Mouse (Mus musculus) erythroblast, adult 5-6 weeks (primary cell): ENCODE measurements around the gene Sema5b. TPM values are rescaled to one million over a fixed set of nuclear protein-coding genes. Genes with fewer than 3 reads are reported as not detected.
A peak's percentile ranks its signal among the peaks of the same experiment; 100 is the strongest.

ENCODE experiments used
- ATAC-seq: replicated peaks from 2 replicates; pipeline ENCODE4 v1.8.0; 2016; ENCODE audit warnings: moderate number of reproducible peaks, mild to moderate bottlenecking, moderate TSS enrichment, inconsistent platforms; ENCODE audit not compliant: poor library complexity, low FRiP score, severe bottlenecking
- total RNA-seq, 2 experiments: library from RNA; stranded (forward) in 1 of 2; stranded (reverse) in 1 of 2; fragments of 150-400 nt in 1 of 2; fragments of 200-764, 138-1000 nt in 1 of 2; gene quantifications; 2 replicates each; pipeline versions ENCODE4 v1.2.3 to v1.2.4; 2015 to 2017; ENCODE audit warnings: low replicate concordance in 2 of 2

Gene Sema5b
- total RNA-seq, 2 experiments from 2014 or later: not detected

- ATAC-seq: no peak
These were observed 47.0 kb downstream of the Sema5b start for GRCm38 (mm10) chr16:35587866-35588465.

- ATAC-seq: no peak
These were observed 47.8 kb downstream of the Sema5b start for GRCm38 (mm10) chr16:35588731-35589151.

DNA sequence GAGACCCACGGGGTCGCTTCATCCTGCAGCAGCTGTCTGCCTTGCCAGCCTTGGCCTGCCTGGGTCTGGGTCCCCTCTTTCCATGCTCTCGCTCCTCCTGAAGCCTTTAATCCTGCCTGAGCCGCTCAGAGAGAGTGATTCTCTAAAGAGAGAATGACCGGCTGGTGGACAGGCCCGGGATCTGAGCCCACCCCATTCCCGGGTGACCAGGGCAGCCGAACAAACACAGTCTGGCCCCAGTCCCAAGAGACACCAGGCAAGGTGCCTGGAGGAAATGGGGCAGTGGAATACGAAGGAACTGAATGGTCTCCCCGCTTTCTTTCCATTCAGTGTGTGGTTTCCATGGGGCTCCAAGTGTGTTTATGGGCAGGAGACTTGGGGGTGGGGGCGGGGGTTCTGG lies 50.8 kb downstream of the Sema5b start:
- no peak for ATAC-seq

GRCm38 (mm10) chr16:35592274-35593065 lies 51.5 kb downstream of the Sema5b start:
- no peak for ATAC-seq

DNA sequence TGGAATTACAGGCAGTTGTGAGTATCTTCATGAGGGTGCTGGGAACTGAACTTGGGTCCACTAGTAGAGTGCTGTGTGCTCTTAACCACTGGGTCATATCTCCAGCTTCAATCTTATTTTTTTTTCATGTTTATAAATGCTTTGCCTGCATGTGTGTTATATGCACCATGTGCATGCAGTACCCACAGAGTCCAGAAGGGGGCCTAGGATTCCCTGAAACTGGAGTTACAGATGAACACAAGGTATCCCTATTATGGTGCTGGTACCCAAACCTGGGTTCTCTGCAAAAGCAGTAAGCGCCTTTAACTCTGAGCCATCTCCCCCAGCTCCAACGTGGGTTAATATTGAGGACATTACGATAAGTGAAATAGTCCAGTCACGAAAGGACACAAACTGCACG lies 52.5 kb downstream of the Sema5b start:
- no peak for ATAC-seq

DNA sequence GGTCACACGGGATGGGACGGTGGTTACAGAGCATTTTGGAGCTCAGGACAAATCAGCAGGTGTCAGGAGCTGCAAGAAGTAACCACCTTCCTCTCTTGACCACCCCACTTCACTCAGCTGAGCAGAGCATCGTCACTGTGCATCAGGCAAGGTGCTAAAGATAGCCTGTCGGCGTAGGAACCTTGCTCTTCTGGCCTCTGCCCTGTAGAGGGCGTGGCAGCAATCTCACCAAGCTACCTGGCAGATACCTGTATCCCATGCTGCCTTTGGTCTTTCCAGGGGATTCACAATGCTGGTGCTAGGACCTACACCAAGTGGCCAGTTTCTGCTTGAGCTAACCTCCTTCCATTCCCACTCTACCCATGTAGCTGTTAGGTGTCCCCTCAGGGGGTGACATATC lies 55.3 kb downstream of the Sema5b start:
- ATAC-seq: no peak

DNA sequence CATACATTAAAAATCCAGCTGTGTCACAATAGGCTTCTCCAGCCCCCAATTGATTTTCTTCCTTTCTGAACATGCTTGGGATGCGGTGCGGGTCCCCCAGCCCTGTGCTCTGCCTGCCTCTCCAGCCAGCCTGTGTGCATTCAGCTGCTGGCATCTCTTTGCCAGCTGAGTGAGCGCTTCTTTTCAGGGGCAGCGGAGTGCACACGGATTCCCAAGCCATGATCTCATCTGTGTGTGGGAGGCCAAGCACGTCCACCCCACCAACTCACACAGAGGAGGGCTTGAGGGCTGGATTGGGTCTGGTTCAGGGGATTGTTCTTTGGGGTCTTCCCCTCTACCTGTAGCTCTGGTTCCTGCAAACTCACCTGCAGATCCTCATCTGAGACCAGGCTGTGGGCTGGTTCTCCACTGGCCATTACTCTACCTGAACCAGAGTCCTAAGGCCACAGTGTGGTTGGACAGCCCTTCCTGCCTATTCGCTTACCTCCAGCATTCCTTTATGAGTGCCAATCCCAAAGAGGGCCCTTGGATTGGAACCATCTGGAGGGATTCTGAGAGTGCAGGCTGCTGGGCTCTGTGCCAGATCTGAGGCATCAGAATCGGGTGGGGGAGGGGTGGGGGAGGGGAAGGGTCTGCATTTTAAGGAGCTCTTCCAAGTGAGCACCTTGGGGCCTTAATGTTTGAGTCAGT lies 55.9 kb downstream of the Sema5b start:
- ATAC-seq: no peak

- no peak for ATAC-seq
These were observed 57.0 kb downstream of the Sema5b start for GRCm38 (mm10) chr16:35597991-35598390.

- ATAC-seq: no peak
These were observed 57.9 kb downstream of the Sema5b start for GRCm38 (mm10) chr16:35598802-35599201.

DNA sequence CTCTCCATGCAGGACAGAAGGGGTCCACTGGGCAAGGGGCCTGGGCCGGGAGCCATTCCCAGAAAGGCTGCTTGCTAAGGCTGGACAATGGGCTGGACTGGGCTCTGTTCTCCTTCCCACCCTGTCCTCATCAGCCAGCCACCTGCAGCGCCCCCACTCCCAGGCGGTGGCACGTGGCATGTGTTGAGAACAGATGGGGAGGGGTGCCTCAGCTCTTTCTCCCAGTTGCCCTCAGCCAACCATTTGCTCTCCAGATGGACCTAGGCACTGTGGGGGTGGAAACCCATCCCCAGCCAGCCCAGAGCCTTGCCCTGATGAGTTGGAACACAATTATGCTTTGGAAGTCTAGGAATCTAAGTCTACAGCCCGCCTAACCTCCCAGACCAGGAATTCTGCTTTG lies 59.3 kb downstream of the Sema5b start:
- 0 out of 2 replicates have a peak, but pooled peaks have one; percentile 43 for ATAC-seq

DNA sequence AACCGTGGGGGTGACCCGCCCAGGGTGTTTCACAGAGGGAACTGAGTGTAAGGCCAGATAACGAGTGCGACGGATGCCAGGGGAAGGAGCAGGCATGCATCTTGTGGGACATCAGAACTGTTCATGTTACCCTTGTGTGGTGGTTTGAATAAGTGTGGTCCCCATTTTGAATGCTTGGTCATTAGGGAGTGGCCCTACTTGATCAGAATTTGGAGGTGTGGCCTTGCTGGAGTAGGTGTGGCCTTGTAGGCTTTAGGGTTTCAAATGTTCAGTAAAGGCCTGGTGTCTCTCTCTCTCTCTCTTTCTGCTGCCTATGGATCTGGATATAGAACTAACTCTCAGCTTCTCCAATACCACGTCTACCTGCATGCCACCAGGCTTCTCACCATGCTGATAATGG lies 60.5 kb downstream of the Sema5b start:
- ATAC-seq: no peak

DNA sequence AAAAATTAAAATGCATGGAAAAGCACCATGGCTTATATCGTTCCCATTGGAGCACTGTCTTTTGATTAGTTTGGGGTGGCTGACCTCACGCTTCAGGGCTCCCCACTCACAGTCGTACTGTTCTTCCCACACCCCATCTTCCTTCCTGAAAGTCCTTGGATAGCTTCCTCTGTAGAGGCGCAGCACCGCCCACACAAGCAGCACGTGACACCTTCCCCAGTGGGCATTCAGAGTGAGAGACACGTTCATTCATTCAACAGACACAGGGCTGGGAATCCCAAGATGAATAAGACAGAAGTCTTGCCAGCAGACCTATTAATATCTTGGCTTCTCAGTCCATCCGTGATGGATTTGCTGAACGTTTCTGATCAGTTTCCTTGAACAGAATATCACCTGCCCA lies 61.6 kb downstream of the Sema5b start:
- ATAC-seq: no peak

GRCm38 (mm10) chr16:35603729-35604522 lies 63.0 kb downstream of the Sema5b start:
- no peak for ATAC-seq

- no peak for ATAC-seq
These were observed 66.3 kb downstream of the Sema5b start for GRCm38 (mm10) chr16:35607250-35607649.

GRCm38 (mm10) chr16:35608244-35608643 lies 67.3 kb downstream of the Sema5b start:
- ATAC-seq: no peak

- no peak for ATAC-seq
These were observed 68.6 kb downstream of the Sema5b start for GRCm38 (mm10) chr16:35609561-35609960.

DNA sequence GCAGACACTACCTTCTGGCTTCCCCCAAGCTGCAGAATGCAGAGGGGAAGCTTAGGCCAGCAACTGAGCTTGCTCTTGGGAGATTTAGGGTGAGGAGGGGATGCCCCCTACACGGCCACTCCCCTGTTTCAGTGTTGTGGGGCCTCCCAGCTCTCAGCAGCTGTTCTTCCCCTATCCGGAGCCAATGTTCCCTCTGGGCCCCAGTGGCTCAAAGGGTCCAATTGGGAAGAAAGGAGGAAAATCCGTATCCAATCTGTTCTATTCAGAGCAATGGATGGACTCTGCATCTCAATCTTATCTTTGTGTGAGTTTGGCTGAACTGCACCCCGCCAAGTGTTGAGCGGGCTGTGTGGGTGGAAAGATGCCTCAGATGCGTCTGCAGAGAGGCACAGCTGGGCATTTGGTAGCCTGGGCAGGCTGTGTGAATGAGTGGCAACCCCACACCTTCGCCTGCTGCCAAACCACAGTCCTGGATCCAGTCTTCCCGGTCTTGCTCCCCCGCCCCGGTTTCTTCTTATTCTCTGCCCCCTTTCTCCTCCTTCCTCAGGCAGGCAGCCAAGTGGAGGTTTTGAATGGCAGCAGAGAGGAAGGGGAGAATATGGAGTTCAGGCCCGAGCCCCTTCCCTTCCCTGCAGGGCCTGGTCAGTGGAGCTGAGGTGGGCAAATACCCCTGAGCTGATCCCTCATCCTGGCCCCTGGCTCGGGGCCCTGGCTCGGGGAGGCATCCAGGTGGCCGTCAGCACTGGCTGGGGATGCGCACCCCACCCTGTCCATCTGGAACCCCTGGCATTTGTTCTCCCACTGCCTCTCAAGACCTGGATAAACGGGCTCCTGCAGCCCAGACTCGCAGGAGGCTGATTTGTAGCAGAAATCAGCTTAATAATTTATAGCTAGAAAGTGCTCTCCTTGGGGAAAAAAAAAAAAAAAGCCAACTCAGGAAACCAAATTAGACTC lies 73.2 kb downstream of the Sema5b start:
- 0 out of 2 replicates have a peak, but pooled peaks have one; percentile 53 for ATAC-seq

DNA sequence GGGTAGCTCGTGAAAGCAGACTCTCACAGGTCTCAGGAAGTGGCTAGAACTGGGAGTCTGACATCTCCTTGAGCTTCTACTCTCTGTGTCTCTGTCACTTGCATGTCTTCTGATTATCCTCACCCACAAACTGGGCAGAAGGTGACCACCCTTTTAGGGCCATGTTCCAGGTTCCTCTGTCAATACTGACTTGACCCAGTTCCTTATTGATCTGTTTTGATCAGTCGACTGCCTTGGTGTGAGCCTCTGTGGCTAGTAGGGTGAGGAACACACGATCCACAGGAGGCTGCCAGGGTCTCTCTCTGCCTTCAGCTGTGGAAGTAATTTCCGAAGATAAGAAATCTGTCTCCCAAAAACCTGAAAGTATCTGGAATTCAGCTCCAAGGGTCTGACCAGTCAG lies 76.8 kb downstream of the Sema5b start:
- no peak for ATAC-seq

GRCm38 (mm10) chr16:35623026-35623425 lies 82.1 kb downstream of the Sema5b start:
- ATAC-seq: no peak
